Mouse (Mus musculus) testis, adult 2 months (tissue): ENCODE results near the gene Inhbe. TPM values are rescaled to one million over a fixed set of nuclear protein-coding genes. Genes with fewer than 3 reads are reported as not detected.
A peak's percentile ranks its signal among the peaks of the same experiment; 100 is the strongest.
"Not testable (repeated sequence)": the region's sequence is repeated elsewhere in the genome, so short reads cannot be mapped to it uniquely, and the experiment has no call there.

Experiments used
- H3K27ac ChIP-seq: fragments of 200-500 bp; 2 replicates; pipeline ENCODE4 v1.5.1; 2012; ENCODE audit warnings: low read depth, low read length; ENCODE audit not compliant: control insufficient read depth, insufficient read depth
- H3K27me3 ChIP-seq: fragments of 200-500 bp; 2 replicates; pipeline ENCODE4 v1.6.1; 2012; ENCODE audit warnings: mild to moderate bottlenecking, low read length, moderate library complexity; ENCODE audit not compliant: control insufficient read depth, insufficient read depth
- H3K36me3 ChIP-seq: fragments of 200-500 bp; 2 replicates; pipeline ENCODE4 v1.6.1; 2012; ENCODE audit warnings: mild to moderate bottlenecking, low read length; ENCODE audit not compliant: control insufficient read depth, insufficient read depth
- H3K4me1 ChIP-seq: fragments of 200-500 bp; 2 replicates; pipeline ENCODE4 v1.6.1; 2012; ENCODE audit warnings: low read length; ENCODE audit not compliant: control insufficient read depth, insufficient read depth
- H3K4me3 ChIP-seq: fragments of 200-500 bp; 2 replicates; pipeline ENCODE4 v1.5.1; 2012; ENCODE audit warnings: low read depth, mild to moderate bottlenecking, low read length, moderate library complexity, mixed read lengths; ENCODE audit not compliant: control insufficient read depth
- CTCF ChIP-seq: fragments of 200-500 bp; IDR thresholded peaks from 2 replicates; pipeline ENCODE4 v1.5.1; 2012; ENCODE audit warnings: low read depth, mild to moderate bottlenecking, inconsistent platforms, low read length, moderate library complexity; ENCODE audit not compliant: control insufficient read depth, insufficient read depth, insufficient replicate concordance
- POLR2A ChIP-seq: fragments of 200-500 bp; IDR thresholded peaks from 2 replicates; pipeline ENCODE4 v1.6.1; 2012; ENCODE audit warnings: low read depth, mild to moderate bottlenecking, inconsistent platforms, low read length, moderate library complexity; ENCODE audit not compliant: control insufficient read depth
- polyA plus RNA-seq: library from polyadenylated mRNA; depleted of rRNA; stranded (reverse); fragments of >200 nt; gene quantifications from 2 replicates; pipeline ENCODE4 v1.2.3, GENCODE M21; 2012

Inhbe gene
- polyA plus RNA-seq, 1 experiment = not detected

- Histone ChIP-seq H3K4me3 (no peak overlapping the region), H3K27ac (no peak overlapping the region), H3K36me3 (no peaks in the 10 kb centered on the region), H3K4me1 (peaks cover 12% of the 10 kb centered on the region), H3K27me3 (no peaks in the 10 kb centered on the region)
- TF ChIP-seq CTCF (no peak), POLR2A (no peak)
Measured at GRCm38 (mm10) chr10:127319969-127320368, 34.2 kb downstream of the Inhbe start.

GRCm38 (mm10) chr10:127318009-127318408 lies 36.2 kb downstream of the Inhbe start:
- TF ChIP-seq POLR2A = no peak
- no peak for TF ChIP-seq CTCF

GRCm38 (mm10) chr10:127317277-127317676 lies 36.9 kb downstream of the Inhbe start:
- no peak for TF ChIP-seq POLR2A
- TF ChIP-seq CTCF = no peak
- H3K4me1 ChIP-seq = peaks cover 2% of the 10 kb centered on the region; the same call in 1 of the 2 replicates
- no peaks in the 10 kb centered on the region for H3K27me3 ChIP-seq
- H3K27ac ChIP-seq = no peak overlapping the region
- H3K4me3 ChIP-seq = no peak overlapping the region
- no peaks in the 10 kb centered on the region for H3K36me3 ChIP-seq

More at GRCm38 (mm10) chr10:127318009-127318408, 36.2 kb downstream of the Inhbe start:
- H3K4me1 ChIP-seq = peaks cover 2% of the 10 kb centered on the region
- H3K4me3 ChIP-seq = no peak overlapping the region
- H3K27me3 ChIP-seq = no peaks in the 10 kb centered on the region
- H3K27ac ChIP-seq = no peak overlapping the region
- no peaks in the 10 kb centered on the region for H3K36me3 ChIP-seq

- H3K4me3 ChIP-seq, H3K36me3 ChIP-seq, H3K4me1 ChIP-seq, H3K27me3 ChIP-seq, H3K27ac ChIP-seq: not testable (repeated sequence)
Measured at GRCm38 (mm10) chr10:127314950-127315349, 39.3 kb downstream of the Inhbe start.

- H3K4me3 ChIP-seq, H3K27ac ChIP-seq, H3K4me1 ChIP-seq, H3K36me3 ChIP-seq, H3K27me3 ChIP-seq: not testable (repeated sequence)
Measured at GRCm38 (mm10) chr10:127313516-127313915, 40.7 kb downstream of the Inhbe start.

- Histone ChIP-seq H3K4me1 (peaks cover 4% of the 10 kb centered on the region; the same call in 1 of the 2 replicates), H3K4me3 (no peak overlapping the region), H3K36me3 (no peaks in the 10 kb centered on the region), H3K27ac (no peak overlapping the region), H3K27me3 (no peaks in the 10 kb centered on the region)
- TF ChIP-seq CTCF (no peak), POLR2A (no peak)
Measured at GRCm38 (mm10) chr10:127312858-127313257, 41.4 kb downstream of the Inhbe start.

GRCm38 (mm10) chr10:127312356-127312676 lies 41.9 kb downstream of the Inhbe start:
- H3K27ac ChIP-seq = peak overlapping the region; percentile 90
- H3K4me1 ChIP-seq = peaks cover 4% of the 10 kb centered on the region; the same call in 1 of the 2 replicates
- TF ChIP-seq CTCF = peak; percentile 35; the same call in 1 of the 2 replicates
- TF ChIP-seq POLR2A = no peak
- H3K27me3 ChIP-seq = no peaks in the 10 kb centered on the region
- H3K4me3 ChIP-seq = peak overlapping the region; percentile 98
- no peaks in the 10 kb centered on the region for H3K36me3 ChIP-seq
